Mouse (Mus musculus): ENCODE data around the gene Cited4. TPM values are rescaled to one million over a fixed set of nuclear protein-coding genes. Genes with fewer than 3 reads are reported as not detected.

The Cited4 gene
- total and polyA plus RNA-seq, 3 experiments, result 23.3 to 58.1 TPM; not detected in 1

DNA sequence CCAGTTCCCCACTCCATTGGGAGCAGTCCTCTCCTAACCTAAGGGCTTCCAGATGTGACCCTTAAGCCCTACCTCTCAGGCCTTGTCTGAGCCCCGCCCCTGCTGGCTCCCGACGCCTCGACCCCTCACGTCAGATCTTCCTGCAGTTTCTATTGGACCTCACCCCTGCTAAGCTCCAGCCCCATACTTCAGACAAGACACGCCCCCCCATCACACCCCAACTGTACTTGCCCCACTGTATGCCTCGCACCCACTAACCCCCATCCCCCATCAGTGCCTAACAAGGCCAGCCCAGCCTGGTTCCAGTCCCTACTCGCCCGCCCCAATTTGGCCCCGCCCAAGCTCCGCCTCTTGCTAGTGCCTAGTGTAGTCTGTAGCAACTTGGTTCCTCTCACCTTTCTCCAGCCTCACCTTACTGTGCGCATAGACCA is 49.8 kb downstream of the Cited4 start:
- no peak overlapping the region for H3K4me3 ChIP-seq (ENCODE audit: control insufficient read depth in 1 of 2, insufficient read depth in 1 of 2, low read depth in 2 of 2, low read length in 2 of 2)
- H3K9ac ChIP-seq (ENCODE audit: control insufficient read depth, low read depth, low read length, poor library complexity, severe bottlenecking), result no peak overlapping the region
- DNase-seq (ENCODE audit: low read depth, low spot score), result peak; percentile 50
- no peaks in the 10 kb centered on the region for H3K36me3 ChIP-seq (ENCODE audit: control insufficient read depth in 1 of 2, insufficient read depth in 2 of 2, low read length in 2 of 2)
- no peaks in the 10 kb centered on the region for H3K79me2 ChIP-seq (ENCODE audit: control insufficient read depth, insufficient read depth, low read length, poor library complexity)
- peaks cover 0 to 3% of the 10 kb centered on the region in 2 experiments; a peak in 1 of 4 replicates for H3K4me1 ChIP-seq (ENCODE audit: control insufficient read depth in 1 of 2, insufficient read depth in 2 of 2, low read length in 2 of 2)
- H3K9me3 ChIP-seq (replicated peaks; ENCODE audit: insufficient read depth, low read length), result no peaks in the 10 kb centered on the region
- TF ChIP-seq ZC3H11A (IDR thresholded peaks at IDR 0.05; ENCODE audit: low read depth, low read length) (no peak), NELFE (IDR thresholded peaks at IDR 0.05; ENCODE audit: low read depth, low read length) (no peak), SIN3A (IDR thresholded peaks at IDR 0.05; ENCODE audit: low read length) (no peak), RCOR1 (IDR thresholded peaks at IDR 0.05; ENCODE audit: low read depth, low read length) (no peak), POLR2A (IDR thresholded peaks at IDR 0.05; ENCODE audit: control insufficient read depth in 1 of 2, insufficient read depth in 1 of 2, low read depth in 1 of 2, low read length in 2 of 2, poor library complexity in 1 of 2) (no peak), ELF1 (IDR thresholded peaks at IDR 0.05; ENCODE audit: low read depth, low read length) (no peak), NRF1 (IDR thresholded peaks at IDR 0.05; ENCODE audit: insufficient read depth, low read depth, low read length, poor library complexity, severe bottlenecking) (no peak), MXI1 (IDR thresholded peaks at IDR 0.05; ENCODE audit: low read depth, low read length) (no peak), TBP (IDR thresholded peaks at IDR 0.05; ENCODE audit: low read depth, low read length) (no peak), MYB (IDR thresholded peaks at IDR 0.05; ENCODE audit: low read depth, low read length) (no peak), EP300 (IDR thresholded peaks at IDR 0.05; ENCODE audit: low read depth in 1 of 2, low read length in 2 of 2) (no peak), SMC3 (IDR thresholded peaks at IDR 0.05; ENCODE audit: low read depth, low read length) (no peak), RAD21 (IDR thresholded peaks at IDR 0.05; ENCODE audit: low read depth, low read length) (no peak), MAFK (IDR thresholded peaks at IDR 0.05; ENCODE audit: borderline replicate concordance, low read depth, low read length) (no peak), KAT2A (conservative IDR thresholded peaks at IDR 0.05; ENCODE audit: low read depth, low read length) (no peak)
- no peak overlapping the region for H3K27ac ChIP-seq (ENCODE audit: control insufficient read depth, low read depth, low read length)
- no peaks in the 10 kb centered on the region; a peak in 3 of 4 replicates for H3K27me3 ChIP-seq (ENCODE audit: control insufficient read depth in 1 of 2, insufficient read depth in 2 of 2, low read length in 2 of 2)

DNA sequence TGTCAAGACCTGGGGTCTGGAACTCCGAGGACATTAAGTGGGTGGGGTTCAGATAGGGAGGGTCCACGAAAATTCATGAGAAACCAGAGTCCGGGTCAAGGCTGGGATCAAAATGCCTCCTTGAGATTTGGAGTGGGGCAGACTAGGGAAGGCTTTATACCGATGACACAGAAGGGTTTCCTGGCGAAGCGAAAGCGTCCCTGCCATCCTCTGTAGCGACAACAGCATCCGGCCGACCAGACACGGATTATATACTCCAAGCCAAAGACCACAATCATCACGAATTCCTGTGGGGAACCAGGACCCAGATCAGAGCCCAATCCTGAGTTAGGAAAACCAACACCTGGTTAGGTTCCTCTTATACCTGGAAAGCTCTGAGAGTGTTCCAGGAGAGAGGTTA is 50.4 kb downstream of the Cited4 start:
- Histone ChIP-seq H3K9me3 (replicated peaks; ENCODE audit: insufficient read depth, low read length) (no peaks in the 10 kb centered on the region), H3K27me3 (ENCODE audit: control insufficient read depth in 1 of 2, insufficient read depth in 2 of 2, low read length in 2 of 2) (peaks cover 0 to 2% of the 10 kb centered on the region in 2 experiments; a peak in 3 of 4 replicates), H3K27ac (ENCODE audit: control insufficient read depth, low read depth, low read length) (no peak overlapping the region), H3K4me1 (ENCODE audit: control insufficient read depth in 1 of 2, insufficient read depth in 2 of 2, low read length in 2 of 2) (no peaks in the 10 kb centered on the region), H3K79me2 (ENCODE audit: control insufficient read depth, insufficient read depth, low read length, poor library complexity) (no peaks in the 10 kb centered on the region), H3K9ac (ENCODE audit: control insufficient read depth, low read depth, low read length, poor library complexity, severe bottlenecking) (no peak overlapping the region), H3K4me3 (ENCODE audit: control insufficient read depth in 1 of 2, insufficient read depth in 1 of 2, low read depth in 2 of 2, low read length in 2 of 2) (no peak overlapping the region), H3K36me3 (ENCODE audit: control insufficient read depth in 1 of 2, insufficient read depth in 2 of 2, low read length in 2 of 2) (no peaks in the 10 kb centered on the region)
- TF ChIP-seq GATA1 (IDR thresholded peaks at IDR 0.05; ENCODE audit: low read depth, low read length) (no peak), RAD21 (IDR thresholded peaks at IDR 0.05; ENCODE audit: low read depth, low read length) (no peak), POLR2A (IDR thresholded peaks at IDR 0.05; ENCODE audit: control insufficient read depth in 1 of 2, insufficient read depth in 1 of 2, low read depth in 1 of 2, low read length in 2 of 2, poor library complexity in 1 of 2) (no peak), ZKSCAN1 (IDR thresholded peaks at IDR 0.05; ENCODE audit: low read depth, low read length) (no peak), E2F4 (IDR thresholded peaks at IDR 0.05; ENCODE audit: borderline replicate concordance, low read depth, low read length) (no peak)
- DNase-seq (ENCODE audit: low read depth, low spot score), result no peak

Other genes starting within 250 kb of the Cited4 start
- gene Slfnl1, start 134.3 kb upstream of the Cited4 start, total RNA-seq (2012; rRNA removed), result not detected in 2 replicates
- gene Slfnl1, start 134.3 kb upstream of the Cited4 start, polyA plus RNA-seq (2012; ENCODE audit: insufficient read depth in 1 of 2, insufficient read length in 2 of 2, low read depth in 1 of 2, low replicate concordance in 2 of 2, missing spikeins in 1 of 2), result under 1 TPM in 1 of 2 experiments, not detected in 1; 0.06 TPM
- 76.7 and 81.2 TPM in 2 replicates for gene Ctps, start 96.3 kb upstream of the Cited4 start, total RNA-seq (2012; rRNA removed)
- gene Ctps, start 96.3 kb upstream of the Cited4 start, polyA plus RNA-seq (2012; ENCODE audit: insufficient read depth in 1 of 2, insufficient read length in 2 of 2, low read depth in 1 of 2, low replicate concordance in 2 of 2, missing spikeins in 1 of 2), result 10 to 100 TPM in 1 of 2 experiments, not detected in 1; 82.2 TPM
- gene Gm8439, start 77.8 kb upstream of the Cited4 start, total RNA-seq (2012; rRNA removed), result not detected in 2 replicates
- not detected for gene Gm8439, start 77.8 kb upstream of the Cited4 start, polyA plus RNA-seq (2012; ENCODE audit: insufficient read depth in 1 of 2, insufficient read length in 2 of 2, low read depth in 1 of 2, low replicate concordance in 2 of 2, missing spikeins in 1 of 2)
- not detected in 2 replicates for gene Kcnq4, start 82.0 kb downstream of the Cited4 start, total RNA-seq (2012; rRNA removed)
- gene Kcnq4, start 82.0 kb downstream of the Cited4 start, polyA plus RNA-seq (2012; ENCODE audit: insufficient read depth in 1 of 2, insufficient read length in 2 of 2, low read depth in 1 of 2, low replicate concordance in 2 of 2, missing spikeins in 1 of 2), result under 1 TPM in 1 of 2 experiments, not detected in 1; 0.07 TPM
- 39.5 and 45.9 TPM in 2 replicates for gene Nfyc, start 165.0 kb downstream of the Cited4 start, total RNA-seq (2012; rRNA removed)
- gene Nfyc, start 165.0 kb downstream of the Cited4 start, polyA plus RNA-seq (2012; ENCODE audit: insufficient read depth in 1 of 2, insufficient read length in 2 of 2, low read depth in 1 of 2, low replicate concordance in 2 of 2, missing spikeins in 1 of 2), result 100 to 1,000 TPM in 1 of 2 experiments, 10 to 100 TPM in 1; 64.8 to 178 TPM
- gene Rims3, start 188.2 kb downstream of the Cited4 start, total RNA-seq (2012; rRNA removed), result not detected in 2 replicates
- gene Rims3, start 188.2 kb downstream of the Cited4 start, polyA plus RNA-seq (2012; ENCODE audit: insufficient read depth in 1 of 2, insufficient read length in 2 of 2, low read depth in 1 of 2, low replicate concordance in 2 of 2, missing spikeins in 1 of 2), result under 1 TPM in 1 of 2 experiments, not detected in 1; 0.07 TPM

All from MEL (cell line).